Mouse (Mus musculus): ENCODE results near the gene Chd5. TPM values are rescaled to one million over a fixed set of nuclear protein-coding genes. Genes with fewer than 3 reads are reported as not detected.

Chd5 gene
- polyA plus RNA-seq, 1 experiment from 2014 or later: 46.7 TPM

- ATAC-seq (ENCODE audit: low FRiP score): peak; percentile 49
- Histone ChIP-seq H3K9me3 (ENCODE audit: control insufficient read depth, low read length) (no peaks in the 10 kb centered on the region), H3K4me3 (replicated peaks; ENCODE audit: low read length) (peak overlapping the region; percentile 36), H3K9ac (peak overlapping the region; percentile 56), H3K27me3 (ENCODE audit: control insufficient read depth, insufficient read depth, low read length) (peaks cover 86% of the 10 kb centered on the region), H3K4me1 (replicated peaks; ENCODE audit: control insufficient read depth, insufficient read depth, low read length) (peaks cover 21% of the 10 kb centered on the region; the same call in 1 of the 2 replicates), H3K4me2 (replicated peaks) (peak overlapping the region; percentile 71), H3K36me3 (replicated peaks; ENCODE audit: control insufficient read depth, insufficient read depth) (peaks cover 8% of the 10 kb centered on the region; the same call in 1 of the 2 replicates), H3K27ac (no peak overlapping the region)
- under 1% methylated on average over 29 of the region's 29 CpGs for WGBS
- DNase-seq (ENCODE audit: low spot score): no peak
These were observed 25.2 kb upstream of the Chd5 start for GRCm38 (mm10) chr4:152313211-152313632.

- peaks cover 4% of the 10 kb centered on the region; the same call in 1 of the 2 replicates for H3K36me3 ChIP-seq (replicated peaks; ENCODE audit: control insufficient read depth, insufficient read depth)
- H3K27me3 ChIP-seq (ENCODE audit: control insufficient read depth, insufficient read depth, low read length): peaks cover 89% of the 10 kb centered on the region
- H3K4me2 ChIP-seq (replicated peaks): peak overlapping the region; percentile 71
- no peak overlapping the region for H3K9ac ChIP-seq
- no peak overlapping the region for H3K27ac ChIP-seq
- H3K4me1 ChIP-seq (replicated peaks; ENCODE audit: control insufficient read depth, insufficient read depth, low read length): peaks cover 21% of the 10 kb centered on the region; the same call in 1 of the 2 replicates
- ATAC-seq (ENCODE audit: low FRiP score) (peak; percentile 38; the same call in 1 of the 2 replicates), DNase-seq (ENCODE audit: low spot score) (peak; percentile 63)
- H3K4me3 ChIP-seq (replicated peaks; ENCODE audit: low read length): peak overlapping the region; percentile 36
- H3K9me3 ChIP-seq (ENCODE audit: control insufficient read depth, low read length): no peaks in the 10 kb centered on the region
These were observed 24.5 kb upstream of the Chd5 start for GRCm38 (mm10) chr4:152313934-152314333.

- no peak for DNase-seq (ENCODE audit: low spot score)
- peak overlapping the region; percentile 32 for H3K4me3 ChIP-seq (replicated peaks; ENCODE audit: low read length)
- peaks cover 78% of the 10 kb centered on the region for H3K27me3 ChIP-seq (ENCODE audit: control insufficient read depth, insufficient read depth, low read length)
- ATAC-seq (ENCODE audit: low FRiP score): no peak
- no peak overlapping the region for H3K27ac ChIP-seq
- under 1% methylated on average over 43 of the region's 43 CpGs for WGBS
- peaks cover 21% of the 10 kb centered on the region; the same call in 1 of the 2 replicates for H3K4me1 ChIP-seq (replicated peaks; ENCODE audit: control insufficient read depth, insufficient read depth, low read length)
- H3K4me2 ChIP-seq (replicated peaks): peak overlapping the region; percentile 52
- no peaks in the 10 kb centered on the region for H3K36me3 ChIP-seq (replicated peaks; ENCODE audit: control insufficient read depth, insufficient read depth)
- no peaks in the 10 kb centered on the region for H3K9me3 ChIP-seq (ENCODE audit: control insufficient read depth, low read length)
- peak overlapping the region; percentile 34; the same call in 1 of the 2 replicates for H3K9ac ChIP-seq
These were observed 22.8 kb upstream of the Chd5 start for GRCm38 (mm10) chr4:152315498-152316213.

- no peak for DNase-seq (ENCODE audit: low spot score)
These were observed 20.8 kb upstream of the Chd5 start for GRCm38 (mm10) chr4:152317631-152318033.

GRCm38 (mm10) chr4:152318517-152319234, 19.8 kb upstream of the Chd5 start, which contains the start of gene Rnf207:
TSS of gene Rnf207 (minus strand) at chr4:152318993.
- Histone ChIP-seq H3K27me3 (ENCODE audit: control insufficient read depth, insufficient read depth, low read length) (peaks cover 48% of the 10 kb centered on the region), H3K4me3 (replicated peaks; ENCODE audit: low read length) (no peak within 1 kb of the TSS), H3K36me3 (replicated peaks; ENCODE audit: control insufficient read depth, insufficient read depth) (no peaks in the 10 kb centered on the region), H3K4me2 (replicated peaks) (peak within 1 kb of the TSS; percentile 31; the same call in 1 of the 2 replicates), H3K4me1 (replicated peaks; ENCODE audit: control insufficient read depth, insufficient read depth, low read length) (0 out of 2 replicates have a peak, but pooled peaks cover 8% of the 10 kb centered on the region), H3K27ac (no peak within 1 kb of the TSS), H3K9me3 (ENCODE audit: control insufficient read depth, low read length) (no peaks in the 10 kb centered on the region), H3K9ac (no peak within 1 kb of the TSS)
- ATAC-seq (ENCODE audit: low FRiP score) (no peak), DNase-seq (ENCODE audit: low spot score) (peak; percentile 45)
- 3% methylated on average over 26 of the region's 26 CpGs for WGBS

More at GRCm38 (mm10) chr4:152317631-152318033, 20.8 kb upstream of the Chd5 start:
- 71% methylated on average over 6 of the region's 6 CpGs for WGBS
- Histone ChIP-seq H3K27me3 (ENCODE audit: control insufficient read depth, insufficient read depth, low read length) (peaks cover 59% of the 10 kb centered on the region), H3K4me1 (replicated peaks; ENCODE audit: control insufficient read depth, insufficient read depth, low read length) (peaks cover 18% of the 10 kb centered on the region; the same call in 1 of the 2 replicates), H3K36me3 (replicated peaks; ENCODE audit: control insufficient read depth, insufficient read depth) (no peaks in the 10 kb centered on the region), H3K9ac (no peak overlapping the region), H3K9me3 (ENCODE audit: control insufficient read depth, low read length) (no peaks in the 10 kb centered on the region), H3K27ac (no peak overlapping the region), H3K4me3 (replicated peaks; ENCODE audit: low read length) (no peak overlapping the region), H3K4me2 (replicated peaks) (no peak overlapping the region)
- ATAC-seq (ENCODE audit: low FRiP score): no peak

GRCm38 (mm10) chr4:152321464-152321863, 17.0 kb upstream of the Chd5 start:
- H3K27ac ChIP-seq: no peak overlapping the region
- H3K9me3 ChIP-seq (ENCODE audit: control insufficient read depth, low read length): no peaks in the 10 kb centered on the region
- no peak overlapping the region for H3K4me3 ChIP-seq (replicated peaks; ENCODE audit: low read length)
- H3K27me3 ChIP-seq (ENCODE audit: control insufficient read depth, insufficient read depth, low read length): peaks cover 20% of the 10 kb centered on the region
- H3K36me3 ChIP-seq (replicated peaks; ENCODE audit: control insufficient read depth, insufficient read depth): no peaks in the 10 kb centered on the region
- 55% methylated on average over 5 of the region's 5 CpGs for WGBS
- no peak overlapping the region for H3K4me2 ChIP-seq (replicated peaks)
- peaks cover 2% of the 10 kb centered on the region for H3K4me1 ChIP-seq (replicated peaks; ENCODE audit: control insufficient read depth, insufficient read depth, low read length)
- DNase-seq (ENCODE audit: low spot score): no peak
- no peak for ATAC-seq (ENCODE audit: low FRiP score)
- H3K9ac ChIP-seq: no peak overlapping the region

GRCm38 (mm10) chr4:152324641-152325562, 13.5 kb upstream of the Chd5 start:
- Histone ChIP-seq H3K4me1 (replicated peaks; ENCODE audit: control insufficient read depth, insufficient read depth, low read length) (peaks cover 12% of the 10 kb centered on the region), H3K36me3 (replicated peaks; ENCODE audit: control insufficient read depth, insufficient read depth) (peaks cover 20% of the 10 kb centered on the region), H3K27ac (no peak overlapping the region), H3K27me3 (ENCODE audit: control insufficient read depth, insufficient read depth, low read length) (no peaks in the 10 kb centered on the region), H3K9ac (no peak overlapping the region), H3K4me3 (replicated peaks; ENCODE audit: low read length) (peak overlapping the region; percentile 97), H3K4me2 (replicated peaks) (peak overlapping the region; percentile 88), H3K9me3 (ENCODE audit: control insufficient read depth, low read length) (no peaks in the 10 kb centered on the region)
- 57% methylated on average over 16 of the region's 16 CpGs for WGBS
- no peak for DNase-seq (ENCODE audit: low spot score)
- ATAC-seq (ENCODE audit: low FRiP score): no peak; the same call in 1 of the 2 replicates

- DNase-seq (ENCODE audit: low spot score) (peak; percentile 93), ATAC-seq (ENCODE audit: low FRiP score) (peak; percentile 96)
- H3K27me3 ChIP-seq (ENCODE audit: control insufficient read depth, insufficient read depth, low read length): no peaks in the 10 kb centered on the region
- peaks cover 29% of the 10 kb centered on the region for H3K36me3 ChIP-seq (replicated peaks; ENCODE audit: control insufficient read depth, insufficient read depth)
- peak within 1 kb of the TSS; percentile 76 for H3K27ac ChIP-seq
- H3K4me3 ChIP-seq (replicated peaks; ENCODE audit: low read length): peak within 1 kb of the TSS; percentile 97
- peak within 1 kb of the TSS; percentile 95 for H3K9ac ChIP-seq
- H3K4me2 ChIP-seq (replicated peaks): peak within 1 kb of the TSS; percentile 88
- peaks cover 12% of the 10 kb centered on the region for H3K4me1 ChIP-seq (replicated peaks; ENCODE audit: control insufficient read depth, insufficient read depth, low read length)
- no peaks in the 10 kb centered on the region for H3K9me3 ChIP-seq (ENCODE audit: control insufficient read depth, low read length)
- under 1% methylated on average over 70 of the region's 70 CpGs for WGBS
These were observed 12.7 kb upstream of the Chd5 start, which contains the start of gene Rpl22 for GRCm38 (mm10) chr4:152325574-152326411. TSS of gene Rpl22 (plus strand) at chr4:152325742.
